Mouse (Mus musculus) myocyte (in vitro differentiated cells): Measurements from ENCODE around the gene Bdkrb1.

Source experiments
- CEBPB ChIP-seq: IDR thresholded peaks from 2 replicates; pipeline ENCODE4 v1.6.1; 2011; ENCODE audit warnings: mild to moderate bottlenecking, moderate library complexity; ENCODE audit not compliant: poor library complexity, insufficient read depth, severe bottlenecking
- E2F4 ChIP-seq: IDR thresholded peaks from one replicate; pipeline ENCODE4 v1.6.1; 2011; ENCODE audit warnings: mild to moderate bottlenecking, control low read depth, moderate library complexity; ENCODE audit not compliant: insufficient read depth
- MAX ChIP-seq: IDR thresholded peaks from one replicate; pipeline ENCODE4 v1.6.1; 2011; ENCODE audit warnings: low read depth, mild to moderate bottlenecking, control low read depth
- MYOD1 ChIP-seq, 3 experiments: IDR thresholded peaks; one replicate each; pipeline ENCODE4 v1.6.1; 2011; ENCODE audit warnings: control low read depth in 2 of 3, low read depth in 2 of 3, mild to moderate bottlenecking in 2 of 3, moderate library complexity in 1 of 3; ENCODE audit not compliant: insufficient read length in 2 of 3, control insufficient read depth in 1 of 3
- MYOG ChIP-seq, 3 experiments: IDR thresholded peaks; one replicate each; pipeline ENCODE4 v1.6.1; 2011; ENCODE audit warnings: control low read depth in 2 of 3, low read depth in 2 of 3, mild to moderate bottlenecking in 2 of 3; ENCODE audit not compliant: insufficient read length in 2 of 3, control insufficient read depth in 1 of 3, insufficient read depth in 1 of 3
- POLR2A ChIP-seq: IDR thresholded peaks from one replicate; pipeline ENCODE4 v1.6.1; 2011; ENCODE audit warnings: low read depth, mild to moderate bottlenecking, control low read depth, moderate library complexity; ENCODE audit not compliant: insufficient read length
- POLR2AphosphoS2 ChIP-seq: IDR thresholded peaks from one replicate; pipeline ENCODE4 v1.6.1; 2011; ENCODE audit warnings: low read depth, control low read depth; ENCODE audit not compliant: insufficient read length
- REST ChIP-seq: IDR thresholded peaks from one replicate; pipeline ENCODE4 v1.6.1; 2011; ENCODE audit warnings: mild to moderate bottlenecking, control low read depth, moderate library complexity; ENCODE audit not compliant: insufficient read depth, insufficient read length
- SRF ChIP-seq: IDR thresholded peaks from one replicate; pipeline ENCODE4 v1.6.1; 2011; ENCODE audit warnings: low read depth; ENCODE audit not compliant: control insufficient read depth, insufficient read length
- TCF12 ChIP-seq: IDR thresholded peaks from one replicate; pipeline ENCODE4 v1.6.1; 2011; ENCODE audit warnings: mild to moderate bottlenecking, control low read depth; ENCODE audit not compliant: poor library complexity, insufficient read depth, severe bottlenecking
- TCF3 ChIP-seq: IDR thresholded peaks from one replicate; pipeline ENCODE4 v1.6.1; 2011; ENCODE audit warnings: low read depth, control low read depth; ENCODE audit not compliant: insufficient read length
- USF1 ChIP-seq: IDR thresholded peaks from one replicate; pipeline ENCODE4 v1.6.1; 2011; ENCODE audit warnings: low read depth, mild to moderate bottlenecking, control low read depth, moderate library complexity

DNA sequence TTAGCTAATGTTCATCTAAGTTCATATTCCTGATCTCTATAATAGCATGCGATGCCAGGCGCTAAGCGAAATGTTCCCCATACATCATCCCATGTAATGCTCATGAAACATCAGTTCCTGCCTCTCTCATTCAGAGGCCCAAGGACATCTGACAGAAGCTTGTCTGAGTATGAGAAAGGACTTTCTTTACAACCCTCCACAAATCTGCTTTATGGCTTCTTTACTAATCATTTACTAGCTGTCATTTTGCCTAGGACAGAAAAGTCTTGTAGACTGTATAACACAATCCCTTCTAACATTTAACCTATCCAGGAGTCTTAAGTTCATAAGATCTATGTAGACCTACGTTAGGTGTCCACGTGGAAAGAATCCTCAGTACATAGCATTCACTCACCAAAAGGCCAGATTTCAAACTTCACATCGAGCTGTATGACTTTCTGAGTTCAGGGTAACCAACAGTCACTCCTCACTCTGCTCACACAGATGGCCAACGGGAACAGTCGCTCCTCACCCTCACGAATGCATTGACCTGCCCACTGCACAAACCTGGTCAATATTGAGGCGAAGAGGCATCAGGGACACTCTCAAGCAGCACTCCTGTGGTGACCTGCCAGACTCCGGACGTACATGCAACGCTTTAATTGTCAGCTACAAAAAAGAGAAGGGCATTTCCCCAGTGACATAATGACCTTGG is 31.6 kb downstream of the Bdkrb1 start:
- TF ChIP-seq POLR2A (no peak), SRF (no peak), E2F4 (no peak), USF1 (no peak), REST (no peak), MAX (no peak), TCF12 (no peak), MYOD1 (IDR thresholded peaks at IDR 0.05; ENCODE audit: control insufficient read depth in 1 of 3, insufficient read length in 2 of 3, low read depth in 2 of 3) (no peak), POLR2AphosphoS2 (no peak), TCF3 (no peak), CEBPB (no peak), MYOG (IDR thresholded peaks at IDR 0.05; ENCODE audit: control insufficient read depth in 1 of 3, insufficient read depth in 1 of 3, insufficient read length in 2 of 3, low read depth in 2 of 3) (no peak)
